Mouse (Mus musculus): Measurements from ENCODE around the gene Ptgfr.

DNA sequence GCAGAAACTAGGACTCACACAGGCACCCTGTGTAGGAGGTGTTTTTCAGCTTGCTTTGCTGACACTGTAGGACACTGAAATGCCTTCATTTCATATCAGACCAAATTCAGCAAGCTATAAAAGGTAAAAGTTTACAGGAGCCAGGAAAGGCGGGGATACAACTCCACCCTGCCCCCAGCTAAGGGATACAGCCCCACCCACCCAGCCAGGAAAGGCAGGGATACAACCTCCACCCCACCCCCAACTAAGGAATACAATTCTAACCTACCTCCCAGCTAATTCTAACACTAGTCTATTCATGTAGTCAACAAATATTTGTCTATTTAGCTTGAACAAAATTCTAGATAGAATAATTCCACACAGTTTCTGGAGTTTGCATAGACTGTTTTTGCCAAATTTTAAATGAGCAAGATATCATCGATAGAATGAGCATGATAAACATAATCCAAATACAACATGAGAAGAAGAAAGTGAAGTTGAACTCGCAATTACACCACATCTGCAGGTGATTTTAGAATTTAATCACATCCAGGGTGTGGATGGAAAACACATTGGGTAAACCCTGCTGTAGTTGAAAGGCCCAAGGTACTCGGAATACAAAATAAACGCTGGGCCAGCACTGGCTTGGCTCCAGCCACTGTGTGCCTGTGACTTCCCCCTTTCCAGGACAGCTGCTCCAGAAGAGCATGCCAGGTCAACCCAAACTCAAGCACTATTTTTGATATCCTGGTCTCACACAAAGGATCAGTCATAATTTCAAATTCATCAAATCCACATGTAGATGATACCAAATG is 7.1 kb upstream of the Ptgfr start:
- TF ChIP-seq GATA1 (IDR thresholded peaks at IDR 0.05; ENCODE audit: borderline replicate concordance, low read length) (no peak), FLI1 (IDR thresholded peaks at IDR 0.05; ENCODE audit: low read length) (no peak)

Measured in megakaryocyte, embryonic 14.5 days (primary cell).